Mouse (Mus musculus) spleen, adult 12 weeks (tissue): Measurements from ENCODE around the gene Rhob.

Experiments
- DNase-seq: peaks from one replicate; pipeline ENCODE4 v3.0.0; 2022; ENCODE audit warnings: low spot score

Rhob gene

GRCm38 (mm10) chr12:8504131-8504530 is 4.3 kb upstream of the Rhob start:
- no peak for DNase-seq

DNA sequence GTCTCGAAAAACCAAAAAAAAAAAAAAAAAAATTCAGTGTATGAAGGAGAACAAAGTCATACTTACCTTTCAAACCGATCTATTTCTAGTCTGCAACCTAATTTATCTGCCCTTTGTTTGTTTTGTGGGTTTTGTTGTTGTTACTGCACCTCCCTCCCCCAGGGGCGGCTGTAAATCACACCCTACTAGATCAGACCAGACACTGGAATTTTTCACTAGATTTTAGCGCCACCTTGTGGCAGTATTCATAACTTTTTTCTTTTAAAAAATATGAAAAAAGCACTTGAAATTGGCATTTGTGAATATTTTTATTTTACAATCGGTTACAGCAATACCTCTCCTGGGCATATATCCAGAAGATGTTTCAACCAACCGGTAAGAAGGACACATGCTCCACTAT is 2.7 kb upstream of the Rhob start:
- DNase-seq, result no peak

DNA sequence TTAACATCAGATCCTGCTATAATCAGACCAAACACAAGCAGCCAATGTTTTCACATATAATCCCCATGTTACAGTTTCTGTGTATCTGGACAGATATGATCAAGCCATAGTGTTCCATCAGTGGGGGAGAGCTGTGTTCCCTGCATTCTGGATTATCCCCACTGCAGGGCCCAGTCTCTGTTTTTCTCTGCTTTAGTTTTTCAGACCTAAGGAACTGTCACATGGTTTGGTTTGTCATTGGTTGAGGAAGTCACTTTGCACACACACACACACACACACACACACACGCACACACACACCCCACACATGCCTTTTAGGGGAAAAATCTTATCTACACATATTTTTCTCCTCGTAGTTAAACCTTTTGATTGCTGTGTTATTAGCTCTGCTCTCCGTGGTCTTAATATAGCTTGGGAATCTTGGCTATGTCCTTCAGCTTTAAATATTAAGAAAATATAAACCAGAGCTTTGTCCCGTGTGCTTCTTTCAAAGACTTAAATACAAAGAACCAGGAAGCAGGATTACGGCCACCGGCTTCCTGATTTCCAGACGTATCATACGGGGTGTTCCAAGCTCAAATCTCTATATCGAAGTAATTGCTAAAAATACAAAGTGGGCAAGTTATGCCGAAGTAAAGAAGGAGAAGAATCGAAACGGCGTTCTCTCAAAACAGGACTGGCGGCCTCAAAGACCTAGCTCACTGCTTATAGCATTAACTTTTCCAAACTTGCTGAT is 1.9 kb upstream of the Rhob start:
- no peak for DNase-seq

DNA sequence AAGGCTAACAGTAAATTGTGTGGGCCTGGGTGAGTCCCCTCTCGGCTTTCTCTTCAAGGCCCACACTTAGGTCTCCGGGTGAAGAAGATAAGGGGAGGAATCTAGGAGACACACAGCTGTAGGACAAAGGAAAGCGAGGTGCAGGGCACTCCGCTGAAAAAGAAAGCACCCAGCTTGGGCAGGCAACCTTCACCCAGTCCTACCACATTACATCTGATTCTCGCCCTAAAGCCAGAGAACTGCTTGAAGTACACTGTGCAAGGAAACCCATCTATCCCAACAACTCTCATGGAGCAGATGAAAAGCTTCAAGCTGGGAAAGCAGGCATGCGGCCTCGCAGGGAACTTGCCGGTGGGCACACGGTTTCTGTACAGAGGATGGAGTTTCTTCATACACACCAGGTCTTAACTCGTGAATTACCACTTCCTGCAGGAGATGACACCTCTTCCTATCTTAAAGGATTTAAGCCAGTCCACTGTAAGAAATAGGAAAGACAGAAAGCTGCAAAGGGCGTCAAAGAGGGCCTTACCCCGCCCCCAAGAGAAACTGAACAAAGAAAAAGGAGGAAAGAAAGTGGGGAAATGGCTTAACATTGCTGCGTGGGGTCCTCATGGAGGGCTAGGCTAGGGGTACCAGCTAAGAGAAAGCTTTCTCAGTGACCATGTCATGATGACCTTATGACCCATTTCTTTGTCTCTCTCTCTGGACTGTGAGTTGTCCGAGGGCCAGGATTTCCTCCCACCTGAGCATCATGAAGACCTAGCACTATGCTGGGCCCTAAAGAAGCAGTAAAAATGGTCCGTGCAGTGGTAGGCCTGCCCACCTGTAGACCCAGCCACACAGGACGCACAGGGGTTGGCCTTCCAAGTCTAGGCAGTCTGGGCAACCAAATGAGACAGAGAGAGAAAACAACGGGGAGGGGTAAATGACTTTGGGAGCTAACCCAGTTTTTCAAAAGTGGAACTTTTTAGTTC is 1.1 kb upstream of the Rhob start:
- DNase-seq, result no peak

GRCm38 (mm10) chr12:8499001-8499870 is 573 bp downstream of the Rhob start:
- DNase-seq, result peak; percentile 30

DNA sequence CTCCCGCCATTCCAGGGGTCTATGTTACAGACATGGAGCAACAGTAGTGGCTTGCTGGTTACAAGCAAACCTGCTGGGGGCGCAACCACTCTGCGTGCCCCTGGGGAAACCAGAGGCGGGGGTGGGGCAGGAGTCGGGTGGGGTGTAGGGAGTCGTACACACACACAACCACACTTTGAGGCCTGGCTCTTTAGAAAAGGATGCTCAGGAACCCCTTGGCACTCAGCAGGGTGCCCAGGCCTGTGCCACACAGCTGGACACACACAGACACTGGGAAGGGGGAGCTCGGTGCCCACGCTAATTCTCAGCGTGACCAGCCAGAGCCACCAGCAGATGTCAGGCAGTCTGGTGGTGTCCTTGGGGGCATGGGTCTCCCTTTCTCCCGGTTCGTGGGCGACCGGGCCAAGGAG is 1.2 kb downstream of the Rhob start:
- no peak for DNase-seq

DNA sequence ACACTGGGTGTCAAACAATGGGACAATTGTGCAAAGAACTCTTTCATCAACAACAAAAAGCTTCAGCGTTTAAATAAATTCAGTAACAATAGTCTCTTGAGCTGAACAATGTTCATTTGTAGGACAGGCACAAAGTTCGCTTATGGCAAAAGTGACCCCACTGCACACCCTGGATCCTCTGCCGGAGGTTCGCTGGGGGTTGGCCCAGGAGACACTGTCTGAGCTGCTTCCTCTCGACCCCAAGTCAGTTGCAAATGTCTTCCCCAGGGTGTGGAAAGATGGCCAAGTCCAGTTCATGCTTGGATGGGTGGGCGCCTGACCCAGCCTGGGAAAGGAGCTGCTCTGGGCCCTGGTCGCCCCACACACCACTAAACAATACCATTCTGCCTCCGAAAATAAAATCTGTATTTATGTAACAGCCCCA is 1.6 kb downstream of the Rhob start:
- no peak for DNase-seq

- DNase-seq, result no peak
These were observed 2.5 kb downstream of the Rhob start for GRCm38 (mm10) chr12:8497314-8497706.

DNA sequence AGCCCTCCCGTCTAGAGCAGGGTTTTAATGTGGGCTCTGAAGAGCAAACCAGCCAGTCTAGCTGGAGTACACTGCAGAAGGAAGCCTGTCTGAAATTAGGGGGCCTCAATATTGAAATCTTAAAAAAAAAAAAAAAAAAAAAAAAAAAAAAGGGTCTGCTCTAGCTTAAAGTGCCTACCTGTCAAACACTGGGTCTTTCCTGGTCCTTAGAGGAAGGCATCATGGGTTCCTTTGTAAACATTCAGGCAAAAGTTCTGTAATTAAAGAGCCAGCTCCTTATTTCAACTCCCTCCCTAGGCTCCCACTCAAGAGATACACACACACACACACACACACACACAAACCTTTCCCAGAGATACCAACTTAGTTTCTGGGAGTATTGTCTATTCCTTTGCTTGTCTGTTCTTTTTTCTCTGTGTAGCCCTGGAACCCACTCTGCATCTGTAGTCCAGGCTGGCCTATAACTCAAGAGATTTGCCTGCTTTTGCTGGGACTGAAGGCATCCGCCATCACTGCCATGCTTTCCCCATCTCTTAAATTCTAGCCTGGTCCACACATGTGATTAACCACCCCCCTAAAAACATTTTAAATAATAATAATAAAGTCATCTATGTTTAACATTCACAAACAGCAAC is 3.0 kb downstream of the Rhob start:
- DNase-seq, result no peak

DNA sequence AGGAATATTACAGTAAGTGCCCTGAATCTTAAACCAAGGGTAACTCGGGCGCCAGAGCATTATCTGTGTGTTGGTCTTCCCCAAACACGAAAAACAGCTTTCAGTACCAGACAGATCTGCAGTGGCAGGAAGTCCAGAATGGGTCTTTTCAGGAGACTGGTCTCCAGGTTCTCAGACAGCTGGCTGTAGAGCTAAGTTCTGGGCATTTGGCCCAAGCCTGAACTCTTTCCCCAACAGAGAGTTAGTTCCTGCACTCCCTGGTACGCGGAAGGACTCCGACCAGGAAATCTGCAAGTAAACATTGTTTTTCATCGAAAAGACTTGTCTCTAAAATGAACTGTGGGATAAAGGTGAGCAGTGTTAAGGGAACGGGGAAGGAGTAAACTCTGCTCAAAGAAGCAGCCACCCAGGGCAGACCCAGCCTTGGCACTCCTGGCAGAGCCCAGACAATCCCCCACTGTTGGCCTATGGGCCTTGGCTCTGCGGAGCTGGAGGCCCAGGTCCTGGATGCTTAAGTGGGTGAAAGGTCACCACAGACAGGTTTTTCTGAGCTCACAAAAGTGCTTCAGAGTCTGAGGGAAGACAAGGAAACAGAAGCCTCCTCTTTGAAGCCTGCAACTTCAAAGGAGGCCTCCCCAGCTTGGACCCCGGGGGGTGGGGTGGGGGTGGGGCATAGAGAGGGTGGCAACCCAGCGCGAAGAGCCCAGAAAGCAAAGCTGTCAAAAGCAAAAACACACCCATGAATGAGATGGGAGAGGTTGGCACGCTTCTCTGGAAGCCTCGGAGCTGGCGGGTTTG is 3.7 kb downstream of the Rhob start:
- no peak for DNase-seq

- DNase-seq, result no peak
These were observed 5.1 kb downstream of the Rhob start for GRCm38 (mm10) chr12:8494675-8495074.

DNA sequence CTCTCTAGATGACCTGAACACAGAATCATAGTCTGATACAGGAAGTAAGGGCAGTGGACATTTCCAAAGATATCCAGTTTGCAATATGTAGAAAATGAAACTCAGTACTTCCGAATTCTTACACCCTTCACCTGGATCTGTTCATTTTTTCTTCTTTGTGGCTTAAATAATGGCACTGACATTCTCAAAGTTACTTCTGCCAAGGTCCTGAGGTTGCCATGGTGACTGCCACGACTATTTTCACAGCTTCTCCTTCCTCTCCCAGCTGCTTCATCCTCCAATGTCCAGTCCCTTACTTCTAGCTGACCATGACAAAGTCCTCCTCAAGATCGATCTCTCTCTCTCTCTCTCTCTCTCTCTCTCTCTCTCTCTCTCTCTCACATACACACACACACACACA is 6.4 kb downstream of the Rhob start:
- no peak for DNase-seq

DNA sequence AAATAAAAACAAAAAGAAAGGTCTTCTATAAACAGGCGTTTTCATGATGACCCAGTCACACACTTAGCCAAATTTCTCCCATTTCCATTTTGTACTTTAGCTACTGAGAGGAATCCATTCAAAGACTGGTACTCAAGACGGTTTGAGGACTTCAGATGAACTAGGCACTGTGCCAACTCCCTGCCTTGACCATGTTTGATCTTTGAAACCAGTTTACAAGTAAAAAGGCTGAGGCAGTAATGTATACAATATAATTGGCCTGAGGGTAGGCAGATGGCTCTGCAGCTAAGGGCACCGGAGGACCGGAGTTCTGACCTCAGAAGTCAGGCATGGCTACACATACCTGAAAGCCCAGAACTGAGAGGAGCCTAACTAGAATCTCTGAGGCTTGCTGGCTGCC is 10.7 kb downstream of the Rhob start:
- no peak for DNase-seq

DNA sequence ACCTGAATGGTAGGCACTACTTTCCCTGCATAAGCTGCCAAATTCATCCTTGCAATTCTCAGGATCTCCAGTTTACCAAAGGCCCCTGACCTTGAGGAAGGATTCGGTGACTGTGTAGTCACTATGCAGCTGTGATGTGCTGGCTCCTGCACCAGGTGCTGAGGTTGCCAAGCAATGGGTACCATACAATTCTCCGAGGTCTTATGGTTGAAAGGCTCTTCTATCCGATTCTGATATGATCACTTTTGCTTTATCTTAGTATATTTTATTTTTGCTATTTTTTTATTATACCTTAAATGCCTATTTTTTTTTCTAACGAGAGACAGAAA is 11.2 kb downstream of the Rhob start:
- DNase-seq, result no peak

- DNase-seq, result no peak
These were observed 11.7 kb downstream of the Rhob start for GRCm38 (mm10) chr12:8487959-8488651.

GRCm38 (mm10) chr12:8487281-8487680 is 12.5 kb downstream of the Rhob start:
- DNase-seq, result no peak

- no peak for DNase-seq
These were observed 14.6 kb downstream of the Rhob start for GRCm38 (mm10) chr12:8485247-8485646.

DNA sequence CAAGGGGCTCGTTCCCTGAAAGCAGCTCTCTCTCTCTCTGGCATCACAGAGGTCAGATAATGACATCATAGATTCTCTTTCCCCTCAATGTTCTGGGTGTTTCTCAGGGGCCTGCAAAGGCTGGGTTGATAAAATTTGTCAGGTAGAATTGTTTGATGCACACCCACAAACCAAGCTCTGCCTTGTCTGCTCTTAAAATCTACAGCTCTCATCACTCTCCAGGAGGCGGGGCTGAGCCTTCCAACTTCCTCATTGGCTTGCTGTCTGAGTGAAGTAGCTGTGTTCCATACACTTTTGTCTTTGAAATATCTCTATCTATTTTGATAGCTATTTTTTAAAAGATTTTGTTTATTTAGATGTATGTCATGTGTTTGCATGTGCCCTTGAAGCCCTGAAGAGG is 17.6 kb downstream of the Rhob start:
- no peak for DNase-seq

GRCm38 (mm10) chr12:8474836-8475387 is 24.9 kb downstream of the Rhob start:
- no peak for DNase-seq
